Mouse (Mus musculus): Measurements from ENCODE around the gene Rad51b.

DNA sequence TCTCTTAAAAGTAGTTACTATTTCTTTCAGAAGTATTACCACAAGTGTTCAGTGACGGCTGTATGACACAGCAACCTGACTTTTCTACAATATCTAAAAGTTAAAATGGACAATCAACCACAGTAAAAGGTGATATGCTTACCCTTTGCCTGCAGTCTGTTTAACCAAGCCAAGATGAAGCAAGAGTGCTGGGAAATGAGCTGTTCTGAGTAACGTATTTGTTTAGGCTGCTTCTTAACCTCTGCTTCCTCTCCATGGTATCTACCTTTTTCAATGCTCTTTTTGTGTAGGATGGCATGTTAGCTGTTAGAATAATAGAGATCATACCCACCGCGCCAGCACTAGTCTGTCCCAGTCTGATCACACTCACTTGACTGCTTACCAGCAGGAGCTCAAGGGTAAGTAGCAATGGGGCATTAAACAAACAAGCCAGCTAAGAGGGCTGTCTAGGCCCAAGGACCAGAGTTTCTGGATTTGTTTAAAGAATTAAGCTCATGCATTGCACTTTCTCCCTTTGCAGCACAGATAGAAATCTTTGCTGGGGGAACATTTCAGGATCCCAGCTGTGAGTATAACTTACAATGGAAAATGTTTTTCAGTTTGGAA lies 262.4 kb downstream of the Rad51b start:
- TF ChIP-seq CTCF (IDR thresholded peaks at IDR 0.05; ENCODE audit: insufficient read depth, low read length), result no peak
- TF ChIP-seq POLR2A (IDR thresholded peaks at IDR 0.05; ENCODE audit: borderline replicate concordance, extremely low read depth, low read depth, low read length), result no peak
